Mouse (Mus musculus): ENCODE measurements around the gene Kcnj4. TPM values are rescaled to one million over a fixed set of nuclear protein-coding genes. Genes with fewer than 3 reads are reported as not detected.
A peak's percentile ranks its signal among the peaks of the same experiment; 100 is the strongest.
"Not testable (repeated sequence)": the region's sequence is repeated elsewhere in the genome, so short reads cannot be mapped to it uniquely, and the experiment has no call there.

The Kcnj4 gene
- polyA plus RNA-seq, 1 experiment from 2014 or later: not detected

GRCm38 (mm10) chr15:79473042-79473441 is 32.0 kb downstream of the Kcnj4 start:
- Histone ChIP-seq H3K9ac (no peak overlapping the region), H3K36me3 (ENCODE audit: poor library complexity, severe bottlenecking) (no peaks in the 10 kb centered on the region), H3K9me3 (replicated peaks) (no peaks in the 10 kb centered on the region), H3K4me1 (peaks cover 17% of the 10 kb centered on the region), H3K4me3 (no peak overlapping the region), H3K27me3 (0 out of 2 replicates have a peak, but pooled peaks cover 1% of the 10 kb centered on the region), H3K4me2 (no peak overlapping the region), H3K27ac (no peak overlapping the region)
- ATAC-seq: no peak
- 81% methylated on average over 5 of the region's 5 CpGs for WGBS

GRCm38 (mm10) chr15:79471095-79471494 is 33.9 kb downstream of the Kcnj4 start:
- H3K27ac ChIP-seq: no peak overlapping the region
- no peak for ATAC-seq
- H3K4me3 ChIP-seq: no peak overlapping the region
- H3K9ac ChIP-seq: no peak overlapping the region
- peaks cover 2% of the 10 kb centered on the region; the same call in 1 of the 2 replicates for H3K27me3 ChIP-seq
- no peaks in the 10 kb centered on the region for H3K9me3 ChIP-seq (replicated peaks)
- peaks cover 14% of the 10 kb centered on the region for H3K4me1 ChIP-seq
- H3K36me3 ChIP-seq (ENCODE audit: poor library complexity, severe bottlenecking): no peaks in the 10 kb centered on the region
- 54% methylated on average over 10 of the region's 10 CpGs for WGBS
- peak overlapping the region; percentile 47 for H3K4me2 ChIP-seq

- H3K27ac ChIP-seq: no peak overlapping the region
- peaks cover 2% of the 10 kb centered on the region; the same call in 1 of the 2 replicates for H3K27me3 ChIP-seq
- peaks cover 14% of the 10 kb centered on the region for H3K4me1 ChIP-seq
- 37% methylated on average over 17 of the region's 17 CpGs for WGBS
- peak overlapping the region; percentile 47 for H3K4me2 ChIP-seq
- H3K36me3 ChIP-seq (ENCODE audit: poor library complexity, severe bottlenecking): no peaks in the 10 kb centered on the region
- no peak overlapping the region for H3K9ac ChIP-seq
- ATAC-seq: no peak
- H3K4me3 ChIP-seq: peak overlapping the region; percentile 21; the same call in 1 of the 2 replicates
- H3K9me3 ChIP-seq (replicated peaks): no peaks in the 10 kb centered on the region
These were observed 34.5 kb downstream of the Kcnj4 start for GRCm38 (mm10) chr15:79470583-79470982.

GRCm38 (mm10) chr15:79469577-79469976 is 35.5 kb downstream of the Kcnj4 start:
- H3K9me3 ChIP-seq (replicated peaks): no peaks in the 10 kb centered on the region
- no peak overlapping the region for H3K27ac ChIP-seq
- peaks cover 2% of the 10 kb centered on the region; the same call in 1 of the 2 replicates for H3K27me3 ChIP-seq
- H3K9ac ChIP-seq: no peak overlapping the region
- H3K4me2 ChIP-seq: no peak overlapping the region
- no peak for ATAC-seq
- H3K36me3 ChIP-seq (ENCODE audit: poor library complexity, severe bottlenecking): no peaks in the 10 kb centered on the region
- WGBS: 71% methylated on average over 5 of the region's 5 CpGs
- H3K4me3 ChIP-seq: no peak overlapping the region
- peaks cover 14% of the 10 kb centered on the region for H3K4me1 ChIP-seq

GRCm38 (mm10) chr15:79466601-79467286 is 38.3 kb downstream of the Kcnj4 start:
- Histone ChIP-seq H3K27ac (no peak overlapping the region), H3K4me3 (no peak overlapping the region), H3K9ac (no peak overlapping the region), H3K27me3 (peaks cover 26% of the 10 kb centered on the region), H3K9me3 (replicated peaks) (no peaks in the 10 kb centered on the region), H3K4me1 (peaks cover 14% of the 10 kb centered on the region), H3K4me2 (no peak overlapping the region), H3K36me3 (ENCODE audit: poor library complexity, severe bottlenecking) (no peaks in the 10 kb centered on the region)
- peak; percentile 93 for ATAC-seq
- WGBS: 6% methylated on average over 18 of the region's 18 CpGs

- no peak overlapping the region for H3K9ac ChIP-seq
- 70% methylated on average over 6 of the region's 6 CpGs for WGBS
- peaks cover 26% of the 10 kb centered on the region for H3K27me3 ChIP-seq
- H3K4me3 ChIP-seq: no peak overlapping the region
- no peak for ATAC-seq
- H3K36me3 ChIP-seq (ENCODE audit: poor library complexity, severe bottlenecking): no peaks in the 10 kb centered on the region
- H3K4me2 ChIP-seq: no peak overlapping the region
- H3K9me3 ChIP-seq (replicated peaks): no peaks in the 10 kb centered on the region
- peaks cover 8% of the 10 kb centered on the region for H3K4me1 ChIP-seq
- no peak overlapping the region for H3K27ac ChIP-seq
These were observed 48.5 kb downstream of the Kcnj4 start for GRCm38 (mm10) chr15:79456546-79456945.

- peaks cover 22% of the 10 kb centered on the region for H3K27me3 ChIP-seq
- not testable (repeated sequence) for H3K4me1 ChIP-seq; H3K27ac ChIP-seq; H3K36me3 ChIP-seq (ENCODE audit: poor library complexity, severe bottlenecking); H3K9ac ChIP-seq; H3K4me3 ChIP-seq; ATAC-seq; H3K9me3 ChIP-seq (replicated peaks)
- 51% methylated on average over 6 of the region's 6 CpGs for WGBS
- H3K4me2 ChIP-seq: peak overlapping the region; percentile 63; the same call in 1 of the 2 replicates
These were observed 48.9 kb downstream of the Kcnj4 start for GRCm38 (mm10) chr15:79456104-79456503.

- Histone ChIP-seq H3K4me3 (peak within 1 kb of the TSS; percentile 29), H3K4me1 (peaks cover 8% of the 10 kb centered on the region), H3K4me2 (peak within 1 kb of the TSS; percentile 63), H3K27ac (no peak within 1 kb of the TSS), H3K9me3 (replicated peaks) (no peaks in the 10 kb centered on the region), H3K9ac (peak within 1 kb of the TSS; percentile 43), H3K27me3 (peaks cover 14% of the 10 kb centered on the region), H3K36me3 (ENCODE audit: poor library complexity, severe bottlenecking) (no peaks in the 10 kb centered on the region)
- WGBS: 3% methylated on average over 24 of the region's 24 CpGs
- ATAC-seq: peak; percentile 70
These were observed 49.8 kb downstream of the Kcnj4 start, which contains the start of gene Csnk1e for GRCm38 (mm10) chr15:79455106-79455810. TSS of gene Csnk1e (minus strand) at chr15:79455566.

- Histone ChIP-seq H3K36me3 (ENCODE audit: poor library complexity, severe bottlenecking) (no peaks in the 10 kb centered on the region), H3K9ac (no peak overlapping the region), H3K9me3 (replicated peaks) (no peaks in the 10 kb centered on the region), H3K27ac (no peak overlapping the region), H3K4me2 (no peak overlapping the region), H3K4me3 (no peak overlapping the region), H3K4me1 (peaks cover 8% of the 10 kb centered on the region), H3K27me3 (peaks cover 14% of the 10 kb centered on the region)
- ATAC-seq: no peak
- WGBS: 87% methylated on average over 4 of the region's 4 CpGs
These were observed 51.2 kb downstream of the Kcnj4 start for GRCm38 (mm10) chr15:79453831-79454230.

GRCm38 (mm10) chr15:79448041-79448440 is 57.0 kb downstream of the Kcnj4 start:
- Histone ChIP-seq H3K27ac (no peak overlapping the region), H3K4me1 (no peaks in the 10 kb centered on the region), H3K4me3 (no peak overlapping the region), H3K9me3 (replicated peaks) (no peaks in the 10 kb centered on the region), H3K4me2 (no peak overlapping the region), H3K36me3 (ENCODE audit: poor library complexity, severe bottlenecking) (no peaks in the 10 kb centered on the region), H3K27me3 (no peaks in the 10 kb centered on the region), H3K9ac (no peak overlapping the region)
- 93% methylated on average over 3 of the region's 3 CpGs for WGBS
- ATAC-seq: no peak

GRCm38 (mm10) chr15:79445786-79446654 is 59.0 kb downstream of the Kcnj4 start:
- Histone ChIP-seq H3K9me3 (replicated peaks) (no peaks in the 10 kb centered on the region), H3K4me2 (no peak overlapping the region), H3K27me3 (no peaks in the 10 kb centered on the region), H3K36me3 (ENCODE audit: poor library complexity, severe bottlenecking) (no peaks in the 10 kb centered on the region), H3K4me3 (no peak overlapping the region), H3K9ac (no peak overlapping the region), H3K4me1 (peaks cover 9% of the 10 kb centered on the region), H3K27ac (no peak overlapping the region)
- WGBS: 84% methylated on average over 8 of the region's 8 CpGs
- no peak for ATAC-seq
